Mouse (Mus musculus) kidney, embryonic 14.5 days (tissue): ENCODE data around the gene Msrb1. TPM values are rescaled to one million over a fixed set of nuclear protein-coding genes. Genes with fewer than 3 reads are reported as not detected.
A peak's percentile ranks its signal among the peaks of the same experiment; 100 is the strongest.

ENCODE experiments used
- ATAC-seq: fragments of 200-750 bp; cut with Nextera tagmentation; 2 replicates; pipeline ENCODE4 v1.8.0; 2017; ENCODE audit warnings: moderate number of reproducible peaks, mild to moderate bottlenecking, moderate TSS enrichment, moderate library complexity; ENCODE audit not compliant: low FRiP score, low TSS enrichment
- H3K27ac ChIP-seq: fragments of 300-500 bp; sonication (generic); 2 replicates; pipeline ENCODE4 v1.5.1; 2014; ENCODE audit warnings: low read depth, mild to moderate bottlenecking, low read length, moderate library complexity, mixed read lengths
- H3K27me3 ChIP-seq: fragments of 300-500 bp; sonication (generic); 2 replicates; pipeline ENCODE4 v1.6.1; 2014; ENCODE audit warnings: mild to moderate bottlenecking, low read length; ENCODE audit not compliant: control insufficient read depth, insufficient read depth
- H3K36me3 ChIP-seq: fragments of 300-500 bp; sonication (generic); 2 replicates; pipeline ENCODE4 v1.6.1; 2014; ENCODE audit warnings: low read length, mixed read lengths; ENCODE audit not compliant: control insufficient read depth, insufficient read depth
- H3K4me1 ChIP-seq: fragments of 300-500 bp; sonication (generic); 2 replicates; pipeline ENCODE4 v1.6.1; 2014; ENCODE audit warnings: low read length, mixed read lengths; ENCODE audit not compliant: control insufficient read depth, insufficient read depth
- H3K4me2 ChIP-seq: fragments of 300-500 bp; sonication (generic); replicated peaks from 2 replicates; pipeline ENCODE4 v1.6.1; 2014; ENCODE audit warnings: low read depth, mild to moderate bottlenecking, low read length
- H3K4me3 ChIP-seq: fragments of 300-500 bp; sonication (generic); 2 replicates; pipeline ENCODE4 v1.5.1; 2014; ENCODE audit warnings: mild to moderate bottlenecking, low read length
- H3K9ac ChIP-seq: fragments of 300-500 bp; sonication (generic); 2 replicates; pipeline ENCODE4 v1.6.1; 2014; ENCODE audit warnings: low read depth, mild to moderate bottlenecking, low read length, moderate library complexity
- H3K9me3 ChIP-seq: fragments of 300-500 bp; sonication (generic); 2 replicates; pipeline ENCODE4 v1.6.1; 2016; ENCODE audit warnings: low read length; ENCODE audit not compliant: control insufficient read depth
- WGBS: fragments of 180-500 bp; shearing (Covaris S2); extraction: QIAGEN DNeasy Blood & Tissue Kit; methylation state at CpG from one replicate; pipeline ENCODE4 v1.1.7; 2014; 5-methylcytosine and 5-hydroxymethylcytosine counted together
- polyA plus RNA-seq: library from polyadenylated mRNA; unstranded; fragments of >200 nt; fragmentation: Nextera tagmentation; extraction: Ambion mirVana; gene quantifications from 2 replicates; pipeline ENCODE4 v1.2.1, GENCODE M21; 2014

The Msrb1 gene
- polyA plus RNA-seq, 1 experiment from 2014 or later, result 35.2 TPM

DNA sequence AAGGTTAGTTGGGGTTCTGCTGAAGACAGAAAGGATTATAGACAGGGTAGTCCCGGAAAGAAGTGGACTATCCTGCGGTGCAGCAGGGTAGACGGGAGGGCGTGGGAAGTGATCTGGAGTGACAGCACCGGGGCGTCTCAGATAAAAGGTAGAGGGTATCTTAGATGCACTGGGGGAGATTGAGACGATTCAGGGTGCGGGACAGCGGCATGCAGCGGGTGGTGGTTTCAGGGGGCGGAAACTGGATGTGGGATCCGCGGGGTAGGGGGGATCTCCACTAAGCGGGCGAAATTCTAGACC, 12.6 kb upstream of the Msrb1 start:
- H3K9ac ChIP-seq, result peak overlapping the region; percentile 89
- no peaks in the 10 kb centered on the region for H3K9me3 ChIP-seq
- H3K4me3 ChIP-seq, result peak overlapping the region; percentile 90
- H3K27me3 ChIP-seq, result no peaks in the 10 kb centered on the region
- under 1% methylated on average over 15 of the region's 15 CpGs for WGBS
- peak overlapping the region; percentile 71 for H3K27ac ChIP-seq
- ATAC-seq, result peak; percentile 0; the same call in 1 of the 2 replicates
- peaks cover 8% of the 10 kb centered on the region for H3K4me1 ChIP-seq
- peaks cover 20% of the 10 kb centered on the region for H3K36me3 ChIP-seq
- H3K4me2 ChIP-seq, result peak overlapping the region; percentile 78

DNA sequence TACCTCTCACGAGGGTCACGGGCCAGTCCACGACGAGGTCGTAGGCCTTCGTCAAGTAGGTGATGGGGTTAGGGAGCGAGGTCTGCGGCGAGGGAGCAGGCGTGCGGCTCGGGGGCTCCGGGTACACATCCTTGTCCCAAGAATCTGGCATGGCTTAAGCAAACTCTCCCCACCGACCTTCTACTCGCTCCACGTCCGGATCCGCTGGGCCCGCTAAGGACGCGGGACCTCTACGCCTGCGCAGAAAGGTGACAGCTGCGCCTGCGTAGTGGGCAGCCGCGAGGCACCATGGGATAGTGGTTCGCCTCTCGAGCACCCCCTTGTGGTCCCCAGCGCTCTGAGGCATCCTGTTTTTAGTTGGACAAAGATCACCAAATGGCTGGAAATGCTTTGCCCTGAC, 12.3 kb upstream of the Msrb1 start, which contains the start of gene Ndufb10:
TSS of gene Ndufb10 (minus strand) at position 295 of the 400 bp plus-strand sequence.
- Histone ChIP-seq H3K4me3 (peak within 1 kb of the TSS; percentile 90), H3K36me3 (peaks cover 20% of the 10 kb centered on the region), H3K27me3 (no peaks in the 10 kb centered on the region), H3K27ac (peak within 1 kb of the TSS; percentile 71), H3K4me2 (peak within 1 kb of the TSS; percentile 78), H3K9me3 (no peaks in the 10 kb centered on the region), H3K9ac (peak within 1 kb of the TSS; percentile 89), H3K4me1 (peaks cover 8% of the 10 kb centered on the region)
- peak; percentile 79 for ATAC-seq
- under 1% methylated on average over 30 of the region's 30 CpGs for WGBS

DNA sequence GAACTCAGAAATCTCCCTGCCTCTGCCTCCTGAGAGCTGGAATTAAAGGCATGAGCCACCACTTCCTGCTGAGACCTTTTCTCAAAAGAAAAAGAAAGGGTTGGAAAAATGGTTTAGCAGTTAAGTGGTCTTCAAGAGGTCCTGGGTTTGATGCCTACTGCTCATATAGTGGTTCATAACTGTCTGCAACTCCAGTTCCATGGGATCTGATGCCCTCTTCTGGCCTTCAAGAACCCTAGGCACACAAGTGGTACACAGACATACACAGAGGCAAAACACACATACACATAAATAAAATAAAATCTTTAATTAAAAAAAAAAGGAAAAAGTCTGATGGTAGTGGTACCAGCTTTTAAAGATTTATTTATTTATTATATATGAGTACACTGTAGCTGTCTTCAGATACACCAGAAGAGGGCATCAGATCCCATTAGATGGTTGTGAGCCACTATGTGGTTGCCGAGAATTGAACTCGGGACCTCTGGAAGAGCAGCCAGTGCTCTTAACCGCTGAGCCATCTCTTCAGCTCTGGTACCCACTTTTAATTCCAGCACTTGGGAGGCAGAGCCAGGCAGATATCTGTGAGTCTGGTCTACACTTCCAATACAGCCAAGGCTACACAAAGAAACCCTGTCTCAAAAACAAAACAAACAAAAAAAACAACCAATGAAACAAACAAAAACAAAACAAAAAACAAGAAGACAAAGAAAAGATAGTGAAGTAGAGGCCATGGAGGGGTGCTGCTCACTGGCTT, 10.6 kb upstream of the Msrb1 start:
- H3K4me1 ChIP-seq, result peaks cover 8% of the 10 kb centered on the region
- no peak overlapping the region for H3K9ac ChIP-seq
- no peaks in the 10 kb centered on the region for H3K27me3 ChIP-seq
- H3K4me2 ChIP-seq, result no peak overlapping the region
- H3K36me3 ChIP-seq, result peaks cover 17% of the 10 kb centered on the region
- no peak for ATAC-seq
- 73% methylated on average over 3 of the region's 3 CpGs for WGBS
- no peak overlapping the region for H3K4me3 ChIP-seq
- H3K9me3 ChIP-seq, result no peaks in the 10 kb centered on the region
- H3K27ac ChIP-seq, result no peak overlapping the region

DNA sequence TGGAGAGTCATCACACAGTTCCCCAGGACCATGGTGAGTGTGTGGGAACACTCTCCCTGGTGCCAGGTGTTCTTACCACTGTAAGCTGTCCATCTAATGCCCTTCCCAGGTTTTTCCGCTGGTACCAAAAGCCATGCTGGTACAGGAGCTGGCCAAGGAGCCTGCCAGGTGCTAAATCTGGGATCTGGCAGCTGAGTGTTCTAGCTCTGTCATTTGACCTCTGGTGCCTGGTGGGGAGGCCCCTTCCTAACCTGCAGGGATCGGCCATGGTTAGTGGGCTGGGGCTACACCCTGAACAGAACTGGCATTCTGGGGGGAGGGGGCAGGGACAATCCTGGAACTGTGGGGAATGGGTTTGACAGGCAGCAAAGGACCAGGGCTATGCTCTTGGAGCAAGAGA, 8.8 kb upstream of the Msrb1 start, which contains the start of gene Rpl3l:
TSS of gene Rpl3l (plus strand) at position 203 of the 400 bp plus-strand sequence.
- H3K9me3 ChIP-seq, result no peaks in the 10 kb centered on the region
- WGBS, result 64% methylated on average over 2 of the region's 2 CpGs
- H3K27ac ChIP-seq, result no peak within 1 kb of the TSS
- no peaks in the 10 kb centered on the region for H3K27me3 ChIP-seq
- H3K9ac ChIP-seq, result peak within 1 kb of the TSS; percentile 18; the same call in 1 of the 2 replicates
- no peak within 1 kb of the TSS for H3K4me3 ChIP-seq
- ATAC-seq, result no peak
- H3K4me1 ChIP-seq, result no peaks in the 10 kb centered on the region
- H3K4me2 ChIP-seq, result no peak within 1 kb of the TSS
- H3K36me3 ChIP-seq, result peaks cover under 1% of the 10 kb centered on the region; the same call in 1 of the 2 replicates

DNA sequence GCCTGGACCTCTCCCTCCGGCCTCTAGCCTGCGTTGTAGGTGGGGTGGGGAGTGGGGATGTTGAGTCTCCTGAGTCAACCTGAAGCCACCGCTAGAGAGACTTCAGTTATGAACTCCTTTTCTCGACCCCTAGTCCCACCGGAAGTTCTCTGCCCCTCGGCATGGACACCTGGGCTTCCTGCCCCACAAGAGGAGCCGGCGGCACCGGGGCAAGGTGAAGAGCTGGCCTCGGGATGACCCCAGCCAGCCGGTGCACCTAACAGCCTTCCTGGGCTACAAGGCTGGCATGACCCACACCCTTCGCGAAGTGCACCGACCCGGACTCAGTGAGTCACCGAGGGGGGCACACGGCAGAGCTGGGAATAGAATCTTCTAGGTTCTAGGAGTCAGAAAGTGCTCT, 8.3 kb upstream of the Msrb1 start:
- Histone ChIP-seq H3K27ac (no peak overlapping the region), H3K4me1 (no peaks in the 10 kb centered on the region), H3K9ac (0 out of 2 replicates have a peak overlapping the region, but pooled peaks have one; percentile 18), H3K4me3 (no peak overlapping the region), H3K4me2 (no peak overlapping the region), H3K27me3 (no peaks in the 10 kb centered on the region), H3K9me3 (no peaks in the 10 kb centered on the region), H3K36me3 (no peaks in the 10 kb centered on the region)
- no peak for ATAC-seq
- WGBS, result 71% methylated on average over 17 of the region's 17 CpGs

DNA sequence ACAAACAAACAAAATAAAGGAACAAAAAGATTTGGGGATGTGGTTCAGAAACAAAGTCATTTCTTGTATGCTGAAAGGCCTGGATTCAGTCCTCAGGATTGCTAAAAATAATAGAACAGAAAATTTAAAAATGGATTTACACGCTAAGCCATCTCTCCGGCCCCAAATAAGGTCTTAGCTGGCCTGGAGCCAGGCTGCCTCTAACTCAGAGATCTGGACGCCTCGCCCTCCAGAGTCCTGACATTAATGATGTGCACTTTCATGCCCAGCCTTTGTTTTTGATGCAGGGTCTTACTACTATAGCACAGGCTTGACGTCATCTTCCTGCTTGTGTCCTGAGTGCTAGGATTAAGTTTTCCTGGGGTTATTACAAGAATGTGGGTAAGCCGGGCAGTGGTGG, 7.4 kb upstream of the Msrb1 start:
- 78% methylated on average over 6 of the region's 6 CpGs for WGBS
- no peaks in the 10 kb centered on the region for H3K9me3 ChIP-seq
- no peak for ATAC-seq
- no peak overlapping the region for H3K4me3 ChIP-seq
- no peak overlapping the region for H3K27ac ChIP-seq
- H3K27me3 ChIP-seq, result no peaks in the 10 kb centered on the region
- no peak overlapping the region for H3K4me2 ChIP-seq
- H3K36me3 ChIP-seq, result no peaks in the 10 kb centered on the region
- H3K9ac ChIP-seq, result no peak overlapping the region
- no peaks in the 10 kb centered on the region for H3K4me1 ChIP-seq

DNA sequence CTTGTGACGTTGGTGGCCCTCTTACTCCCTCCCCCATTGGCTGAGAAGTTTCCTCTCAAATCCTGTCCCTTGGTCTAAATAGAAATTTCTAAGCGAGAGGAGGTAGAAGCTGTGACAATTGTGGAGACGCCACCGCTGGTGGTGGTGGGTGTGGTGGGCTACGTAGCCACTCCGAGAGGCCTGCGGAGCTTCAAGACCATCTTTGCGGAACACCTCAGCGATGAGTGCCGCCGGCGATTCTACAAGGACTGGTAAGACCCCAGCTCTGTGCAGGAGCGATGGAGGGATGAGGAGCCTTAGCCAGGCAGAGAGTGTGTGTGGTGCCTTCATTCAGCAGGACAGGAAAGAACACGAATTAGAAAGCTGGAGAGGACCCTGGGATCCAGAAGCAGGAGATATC, 5.7 kb upstream of the Msrb1 start:
- H3K9me3 ChIP-seq, result no peaks in the 10 kb centered on the region
- H3K36me3 ChIP-seq, result no peaks in the 10 kb centered on the region
- no peak overlapping the region for H3K4me3 ChIP-seq
- no peaks in the 10 kb centered on the region for H3K27me3 ChIP-seq
- H3K4me2 ChIP-seq, result no peak overlapping the region
- H3K27ac ChIP-seq, result no peak overlapping the region
- H3K4me1 ChIP-seq, result no peaks in the 10 kb centered on the region
- 82% methylated on average over 14 of the region's 14 CpGs for WGBS
- ATAC-seq, result no peak
- H3K9ac ChIP-seq, result no peak overlapping the region

DNA sequence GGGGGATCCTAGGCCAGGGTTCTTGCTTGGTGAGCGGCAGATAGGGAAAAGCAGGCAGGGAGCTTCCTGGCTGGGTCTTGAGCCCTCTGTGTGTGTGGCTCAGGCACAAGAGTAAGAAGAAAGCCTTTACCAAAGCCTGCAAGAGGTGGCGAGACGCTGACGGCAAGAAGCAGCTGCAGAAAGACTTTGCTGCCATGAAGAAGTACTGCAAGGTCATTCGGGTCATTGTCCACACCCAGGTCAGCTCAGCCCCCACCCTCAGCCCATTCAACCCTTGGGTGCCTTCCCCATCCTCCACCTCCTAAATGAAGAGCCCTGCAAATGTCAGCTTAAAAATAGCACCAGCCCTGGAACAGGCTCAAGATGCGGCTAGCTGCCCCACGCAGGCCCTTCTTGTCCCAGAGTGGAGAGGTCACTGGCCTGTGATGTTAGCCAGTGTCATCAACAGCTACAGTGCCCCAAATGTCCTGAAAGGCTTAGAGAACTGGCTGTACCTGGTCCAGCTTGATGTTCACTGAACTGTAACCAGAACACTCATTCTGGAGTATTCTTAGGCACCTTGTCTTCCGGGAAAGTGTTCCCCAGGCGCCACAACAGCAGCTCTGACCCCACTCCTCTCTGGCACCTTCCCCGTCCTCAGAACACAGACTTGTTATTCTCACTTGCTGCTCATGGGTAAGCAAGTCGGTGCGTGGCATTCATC, 4.1 kb upstream of the Msrb1 start:
- WGBS, result 83% methylated on average over 12 of the region's 12 CpGs

DNA sequence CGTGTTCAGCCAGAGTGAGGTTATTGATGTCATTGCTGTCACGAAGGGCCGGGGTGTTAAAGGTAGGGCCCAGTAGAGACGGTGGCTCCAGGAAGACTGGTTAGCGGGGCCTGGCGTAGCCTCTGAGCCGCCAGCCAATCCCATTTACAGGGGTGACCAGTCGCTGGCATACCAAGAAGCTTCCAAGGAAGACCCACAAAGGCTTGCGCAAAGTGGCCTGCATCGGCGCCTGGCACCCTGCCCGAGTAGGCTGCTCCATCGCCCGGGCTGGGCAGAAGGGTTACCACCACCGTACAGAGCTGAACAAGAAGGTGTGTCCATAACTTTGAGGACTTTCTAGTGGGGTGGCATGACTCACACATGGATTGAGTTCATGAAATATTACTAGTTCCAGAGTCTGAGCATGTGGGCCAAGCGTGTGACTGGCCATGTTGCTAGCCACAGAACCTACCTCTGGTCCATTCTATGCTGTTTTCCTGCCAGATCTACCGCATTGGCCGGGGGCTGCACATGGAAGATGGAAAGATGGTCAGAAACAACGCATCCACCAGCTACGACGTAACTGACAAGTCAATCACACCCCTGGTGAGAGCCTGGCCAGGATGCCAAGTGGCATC, 2.9 kb upstream of the Msrb1 start:
- no peak overlapping the region for H3K27ac ChIP-seq
- H3K4me1 ChIP-seq, result peaks cover 7% of the 10 kb centered on the region; the same call in 1 of the 2 replicates
- no peak overlapping the region for H3K4me2 ChIP-seq
- H3K9ac ChIP-seq, result no peak overlapping the region
- no peaks in the 10 kb centered on the region for H3K27me3 ChIP-seq
- H3K4me3 ChIP-seq, result no peak overlapping the region
- WGBS, result 91% methylated on average over 21 of the region's 21 CpGs
- no peak for ATAC-seq
- no peaks in the 10 kb centered on the region for H3K36me3 ChIP-seq
- no peaks in the 10 kb centered on the region for H3K9me3 ChIP-seq

More for the DNA sequence above, 4.1 kb upstream of the Msrb1 start:
- no peaks in the 10 kb centered on the region for H3K9me3 ChIP-seq
- H3K4me3 ChIP-seq, result no peak overlapping the region
- no peak overlapping the region for H3K9ac ChIP-seq
- no peak overlapping the region for H3K27ac ChIP-seq
- no peak for ATAC-seq
- no peaks in the 10 kb centered on the region for H3K27me3 ChIP-seq
- H3K4me1 ChIP-seq, result peaks cover 5% of the 10 kb centered on the region; the same call in 1 of the 2 replicates
- H3K4me2 ChIP-seq, result no peak overlapping the region
- no peaks in the 10 kb centered on the region for H3K36me3 ChIP-seq
